Mouse (Mus musculus) fat pad, adult 2 months (tissue): Measurements from ENCODE around the gene Tnfsf15.

Experiments used
- DNase-seq: peaks from one replicate; pipeline ENCODE4 v3.0.0-alpha.2; 2011; ENCODE audit warnings: low read depth, low spot score; ENCODE audit errors: extremely low read depth

Tnfsf15 gene

GRCm38 (mm10) chr4:63686157-63686556 lies 58.8 kb downstream of the Tnfsf15 start:
- DNase-seq = no peak

- DNase-seq = no peak
Observed at GRCm38 (mm10) chr4:63685253-63685525, 59.7 kb downstream of the Tnfsf15 start.

GRCm38 (mm10) chr4:63684412-63685252 lies 60.3 kb downstream of the Tnfsf15 start:
- no peak for DNase-seq

- no peak for DNase-seq
Observed at GRCm38 (mm10) chr4:63683716-63684115, 61.2 kb downstream of the Tnfsf15 start.

- DNase-seq = no peak
Observed at GRCm38 (mm10) chr4:63683056-63683455, 61.9 kb downstream of the Tnfsf15 start.

- no peak for DNase-seq
Observed at GRCm38 (mm10) chr4:63682441-63682840, 62.5 kb downstream of the Tnfsf15 start.

GRCm38 (mm10) chr4:63681557-63681956 lies 63.4 kb downstream of the Tnfsf15 start:
- DNase-seq = no peak
